Mouse (Mus musculus): ENCODE measurements around the gene Gse1. TPM values are rescaled to one million over a fixed set of nuclear protein-coding genes. Genes with fewer than 3 reads are reported as not detected.

The Gse1 gene
- total RNA-seq, 2 experiments from 2014 or later: 32.6 to 34.6 TPM

GRCm38 (mm10) chr8:120535452-120536305 is 307.4 kb downstream of the Gse1 start:
- DNase-seq: peak; percentile 65 to 72
- intact Hi-C loops (cut with DNase I): loop anchor here (1.0 to 2.0 kb wide), 2 partner anchors 127 to 208 kb away; no protein-coding TSS in a partner anchor

DNA sequence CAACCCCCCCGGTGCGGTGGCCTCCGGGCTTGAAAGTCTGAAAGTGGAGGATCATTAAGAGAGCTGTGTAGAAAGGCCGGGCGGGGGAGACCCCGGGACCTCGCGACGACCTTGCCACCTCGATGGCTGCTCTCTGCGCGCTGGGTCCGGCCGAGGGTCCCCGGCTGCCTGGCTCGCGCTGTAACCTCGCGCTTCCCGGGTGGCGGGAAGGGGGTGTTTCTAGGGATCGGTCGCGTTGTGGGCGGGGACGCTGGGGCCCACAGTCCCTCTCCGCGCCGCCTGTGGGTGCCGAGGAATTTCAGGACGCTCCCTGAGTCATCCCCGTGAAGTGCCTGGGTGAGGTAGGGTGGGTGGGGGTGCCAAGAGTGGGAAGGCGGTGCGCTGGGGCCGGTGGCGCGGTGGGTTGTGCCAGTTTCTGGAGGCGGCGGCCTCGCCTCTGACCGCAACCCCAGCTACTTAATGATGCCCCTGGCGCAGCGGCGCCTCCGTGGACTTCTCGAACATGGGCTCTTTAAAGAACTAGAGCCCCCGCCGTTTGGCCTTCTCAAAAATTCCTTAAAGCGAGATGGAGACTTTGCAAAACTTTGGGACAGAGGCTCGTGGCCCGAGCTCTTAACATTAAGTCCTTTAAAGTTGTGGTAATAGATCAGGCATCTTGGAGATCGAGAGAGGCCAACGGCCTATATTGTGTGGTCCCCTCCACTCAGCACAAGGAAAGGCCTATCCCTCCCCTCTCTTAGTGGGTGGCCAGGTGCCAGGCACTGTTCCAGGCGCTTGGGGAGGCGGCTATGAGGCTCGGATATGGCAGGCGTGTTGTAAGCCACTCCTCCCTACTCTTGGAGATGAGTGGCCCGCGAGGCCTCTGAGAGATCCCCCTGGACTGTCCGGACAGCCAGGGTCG is 308.3 kb downstream of the Gse1 start:
- peak; percentile 46 to 59 for DNase-seq
- intact Hi-C loops (cut with DNase I): loop anchor here (1.0 kb wide), 1 partner anchor 209 kb away; no protein-coding TSS in a partner anchor

- intact Hi-C loops (cut with DNase I): no loop called here
- DNase-seq: peak; percentile 88 to 93
Observed at GRCm38 (mm10) chr8:120537207-120537817, 309.1 kb downstream of the Gse1 start.

- intact Hi-C loops (cut with DNase I): no loop called here
- peak; percentile 69 to 73 for DNase-seq
Observed at GRCm38 (mm10) chr8:120537818-120538396, 309.7 kb downstream of the Gse1 start.

DNA sequence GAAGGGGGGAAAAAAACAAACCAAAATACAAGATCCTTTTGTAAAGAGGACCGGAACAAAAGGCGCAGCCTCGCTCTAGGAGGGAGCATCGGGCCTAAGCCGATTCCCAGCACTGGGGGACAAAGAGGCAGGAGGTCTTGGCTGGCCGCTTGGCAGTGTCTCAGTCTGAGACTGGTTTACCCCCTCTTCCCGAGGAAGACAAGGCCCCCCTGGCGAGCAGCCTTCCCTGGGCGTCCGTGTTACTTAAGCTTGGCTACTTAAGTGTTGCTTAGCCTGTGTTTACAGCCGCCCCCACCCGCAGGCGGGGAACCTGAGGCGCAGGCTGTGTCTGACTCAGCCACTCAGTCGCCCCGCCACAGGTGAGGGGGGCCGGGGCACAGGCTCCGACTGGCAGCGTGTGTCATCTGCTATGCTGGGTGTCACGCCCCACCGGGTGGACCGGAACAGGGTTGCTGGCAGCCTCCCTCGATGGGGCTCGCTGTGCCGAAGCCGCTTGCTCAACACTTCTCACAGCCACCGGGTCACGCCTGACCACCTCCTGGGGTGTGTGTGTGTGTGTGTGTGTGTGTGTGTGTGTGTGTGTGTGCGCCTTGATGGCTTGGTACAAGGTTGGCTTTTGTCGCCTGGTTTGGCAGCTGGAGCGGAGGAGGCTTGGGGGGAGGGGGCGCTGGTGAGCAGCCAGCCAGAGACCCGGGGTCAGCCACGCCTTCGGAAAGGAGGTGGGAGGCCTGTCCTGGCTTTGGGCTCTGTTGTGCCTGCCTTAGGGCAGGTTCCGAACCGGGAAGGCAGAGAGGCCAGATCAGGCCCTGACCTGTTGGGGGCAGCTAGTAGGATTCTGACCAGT is 310.4 kb downstream of the Gse1 start:
- intact Hi-C loops (cut with DNase I): no loop called here

DNA sequence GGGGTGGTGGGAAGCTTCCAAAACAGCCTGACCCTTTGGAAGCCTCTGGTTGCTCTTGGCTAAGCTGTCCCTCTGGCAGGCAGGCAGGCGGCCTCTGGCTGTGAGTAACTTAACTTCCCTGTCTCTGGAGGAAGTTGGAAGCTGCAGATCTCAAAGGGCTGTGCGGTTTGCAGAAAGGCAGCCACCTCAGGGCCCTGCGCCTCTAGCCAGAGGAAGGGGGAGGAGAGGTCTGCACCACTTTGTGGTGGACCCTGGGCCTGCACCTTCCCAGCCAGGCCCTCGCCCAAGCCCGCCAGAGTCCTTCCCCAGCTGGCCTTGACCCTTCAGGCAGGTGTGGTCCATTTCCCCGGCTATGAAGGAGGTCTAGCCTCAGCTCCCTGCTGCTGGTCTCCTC is 311.1 kb downstream of the Gse1 start:
- intact Hi-C loops (cut with DNase I): no loop called here
- DNase-seq: peak in 1 of 2 experiments; percentile 57

More for the DNA sequence above, 310.4 kb downstream of the Gse1 start:
- DNase-seq: peak; percentile 76 to 78

GRCm38 (mm10) chr8:120539775-120540625 is 311.7 kb downstream of the Gse1 start:
- intact Hi-C loops (cut with DNase I): no loop called here

DNA sequence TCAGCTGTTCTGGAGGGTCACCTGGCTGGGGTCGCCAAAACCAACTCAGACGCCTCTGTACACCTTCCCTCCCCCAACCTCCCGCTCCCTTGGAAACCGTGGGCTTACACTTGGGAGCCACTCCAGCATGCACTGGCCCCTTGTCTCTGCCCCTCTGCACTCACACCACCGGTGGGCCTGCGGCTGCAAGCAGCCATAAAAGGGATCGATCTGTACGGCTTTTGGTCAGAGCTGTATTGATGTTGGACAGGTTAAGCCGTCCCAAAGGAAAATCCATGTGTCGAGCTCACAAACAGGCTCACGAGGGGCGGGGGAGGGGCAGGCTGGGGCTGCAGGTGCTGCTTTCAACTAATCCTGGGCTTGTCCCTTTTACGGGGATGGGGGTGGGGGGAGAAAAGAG is 314.7 kb downstream of the Gse1 start:
- intact Hi-C loops (cut with DNase I): no loop called here
- no peak for DNase-seq

More at GRCm38 (mm10) chr8:120539775-120540625, 311.7 kb downstream of the Gse1 start:
- DNase-seq: no peak

DNA sequence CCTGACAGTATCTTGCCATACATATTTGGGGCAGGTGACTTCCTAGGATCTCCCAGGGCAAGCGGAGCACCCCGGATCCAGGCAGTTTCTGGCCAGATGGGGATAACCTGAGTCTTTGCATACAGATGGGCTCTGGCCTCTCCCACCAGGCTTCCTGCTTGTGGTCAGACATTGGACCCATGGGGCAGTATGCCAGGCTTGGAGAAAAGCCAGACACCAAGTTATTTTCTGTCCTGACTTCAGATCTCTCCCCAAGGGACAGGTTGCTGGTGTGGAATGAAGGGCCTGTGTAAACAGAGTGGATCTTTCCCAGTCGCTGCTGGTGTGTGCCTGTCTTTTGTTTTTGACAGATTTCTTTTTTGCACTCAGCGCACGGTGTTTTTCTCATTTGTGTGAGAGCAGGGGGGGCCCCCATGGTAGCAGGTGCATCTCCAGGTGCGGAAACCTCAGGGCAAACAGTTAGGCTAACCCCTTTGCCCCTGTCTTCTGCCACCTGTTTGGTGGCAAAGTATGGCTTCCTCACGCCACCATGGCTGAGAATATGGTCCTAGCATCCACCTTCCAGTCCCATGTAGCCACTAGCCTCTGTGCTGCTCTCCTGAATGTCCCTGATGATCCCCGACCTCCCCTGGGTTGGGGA is 315.3 kb downstream of the Gse1 start:
- peak; percentile 86 to 89 for DNase-seq
- intact Hi-C loops (cut with DNase I): no loop called here

- intact Hi-C loops (cut with DNase I): no loop called here
- DNase-seq: no peak
Observed at GRCm38 (mm10) chr8:120544155-120544554, 315.9 kb downstream of the Gse1 start.

DNA sequence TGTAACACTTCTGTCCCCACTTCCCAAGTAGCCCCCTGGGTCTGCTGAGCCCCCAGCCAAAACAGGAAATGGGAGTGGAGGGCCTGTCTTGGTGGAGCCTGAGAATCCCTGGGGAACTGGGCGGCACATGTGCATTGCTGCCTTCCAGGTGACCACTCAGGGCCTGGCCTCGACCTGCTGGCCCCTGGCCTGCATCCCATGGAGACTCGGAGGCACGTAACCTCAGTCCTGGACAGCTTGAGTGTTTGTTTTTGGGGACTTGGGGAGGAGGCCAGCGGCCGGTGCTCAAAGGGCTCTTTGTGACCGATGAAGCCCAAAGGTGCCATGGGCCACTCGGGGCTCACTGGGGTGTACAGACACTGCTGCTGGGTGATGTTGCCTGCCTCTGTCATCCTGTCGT is 319.3 kb downstream of the Gse1 start:
- intact Hi-C loops (cut with DNase I): no loop called here
- no peak for DNase-seq

DNA sequence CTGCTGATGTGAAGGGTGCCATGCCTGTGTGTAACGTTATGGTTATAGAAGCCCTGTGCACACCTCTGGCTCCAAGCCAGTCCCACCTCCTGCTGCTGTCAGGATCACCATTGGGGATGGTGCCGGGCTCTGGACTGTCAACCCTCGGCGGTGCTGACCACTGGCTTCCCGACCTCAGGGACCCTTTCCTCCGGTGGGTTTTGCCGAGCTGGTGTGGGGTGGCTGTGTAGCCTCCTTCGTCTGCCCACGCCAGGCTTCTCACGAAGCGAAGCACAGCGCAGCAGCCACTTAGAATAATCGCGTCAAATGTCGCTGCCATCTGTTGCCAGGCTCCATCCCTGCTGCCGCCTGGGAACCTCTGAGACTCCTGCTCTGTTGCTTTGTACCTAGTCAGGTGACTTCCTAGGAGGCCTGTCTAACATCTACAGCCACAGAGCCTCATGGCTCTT is 320.1 kb downstream of the Gse1 start:
- DNase-seq: no peak
- intact Hi-C loops (cut with DNase I): no loop called here

DNA sequence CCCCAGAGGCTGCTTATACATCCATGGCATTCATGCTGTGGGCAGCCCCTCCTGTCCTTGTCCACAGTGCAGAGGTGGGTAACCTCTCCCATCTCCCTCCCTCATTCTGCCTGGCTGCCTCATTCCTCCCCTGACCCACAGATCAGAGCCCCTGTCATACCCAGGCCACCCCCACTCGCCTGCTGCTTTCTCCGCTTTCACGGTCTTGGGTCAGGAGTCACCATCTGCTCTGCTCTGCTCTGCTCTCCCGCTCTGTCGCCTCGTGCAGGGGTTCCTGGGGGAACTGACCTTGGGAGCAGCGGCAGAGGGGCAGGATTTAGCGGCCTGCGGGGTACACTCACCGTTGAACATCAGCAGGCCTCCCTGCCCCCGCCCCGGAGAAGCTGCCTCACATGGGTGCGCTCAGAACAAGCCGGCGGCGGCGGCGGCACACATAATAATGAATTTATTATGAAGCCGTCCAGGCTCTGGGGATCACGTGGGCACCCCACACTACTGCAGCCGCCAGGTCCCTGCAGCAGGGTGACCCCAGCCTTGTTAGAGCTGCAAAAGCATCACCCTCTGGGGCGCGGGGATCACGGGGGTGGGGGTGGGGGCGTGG is 321.2 kb downstream of the Gse1 start:
- intact Hi-C loops (cut with DNase I): no loop called here

DNA sequence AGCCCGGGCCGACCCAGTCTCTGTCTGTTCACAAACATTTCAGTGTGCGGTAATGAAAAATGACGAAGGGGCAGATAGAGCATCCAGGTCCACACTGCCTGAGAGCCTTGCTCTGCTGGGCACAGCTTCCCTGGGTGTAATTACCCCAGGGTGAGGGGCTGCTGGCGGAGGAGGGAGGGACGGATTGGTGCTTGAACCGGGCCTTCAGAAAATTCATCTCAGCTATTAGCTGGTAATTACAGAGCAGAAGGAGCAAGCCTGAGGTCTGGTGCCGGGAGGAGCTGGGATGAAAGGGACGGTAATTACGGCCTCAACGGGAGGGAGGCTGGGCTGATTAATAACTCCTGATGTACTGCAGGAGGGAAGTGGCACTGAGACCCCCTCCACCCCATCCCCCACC is 321.7 kb downstream of the Gse1 start:
- intact Hi-C loops (cut with DNase I): no loop called here
- no peak for DNase-seq

More for the DNA sequence above, 321.2 kb downstream of the Gse1 start:
- no peak for DNase-seq

GRCm38 (mm10) chr8:120550430-120550829 is 322.2 kb downstream of the Gse1 start:
- intact Hi-C loops (cut with DNase I): no loop called here

DNA sequence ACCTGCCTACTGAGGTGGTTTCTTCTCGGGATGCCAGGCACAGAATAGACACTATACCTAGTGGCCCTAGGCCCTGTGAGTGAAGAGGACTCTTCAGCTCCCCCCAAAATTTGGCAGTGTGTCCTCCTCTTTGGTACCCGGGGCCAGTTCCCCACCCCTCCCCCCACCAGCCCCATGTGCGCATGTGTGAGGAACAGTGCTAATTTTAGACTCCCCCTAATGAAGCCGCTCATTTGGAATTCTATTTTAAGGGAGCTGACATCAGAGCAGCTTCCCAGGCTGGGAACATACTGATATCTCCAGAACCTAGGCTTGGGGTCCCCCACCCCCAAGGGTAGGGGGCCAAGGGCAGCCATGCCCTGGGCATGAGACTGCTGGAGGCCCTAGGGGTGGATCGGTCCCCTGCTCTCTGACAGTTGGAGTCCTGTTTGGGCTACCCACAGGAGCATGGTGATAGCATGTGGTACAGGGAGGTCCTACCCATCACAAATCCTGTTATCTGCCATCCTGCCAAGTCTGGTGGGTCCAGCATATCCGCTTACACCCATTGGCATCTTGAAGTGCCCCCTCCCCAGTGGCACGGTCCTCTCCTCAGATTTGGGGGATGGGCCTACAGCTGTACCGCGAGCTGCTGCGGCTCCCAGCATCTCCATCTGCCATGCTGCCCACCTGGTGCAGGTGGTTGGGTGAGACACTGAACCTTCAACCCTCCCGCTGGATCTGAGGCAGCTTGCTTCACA is 322.9 kb downstream of the Gse1 start:
- intact Hi-C loops (cut with DNase I): no loop called here
- peak; percentile 55 to 59 for DNase-seq

More at GRCm38 (mm10) chr8:120550430-120550829, 322.2 kb downstream of the Gse1 start:
- DNase-seq: no peak

- no peak for DNase-seq
- intact Hi-C loops (cut with DNase I): no loop called here
Observed at GRCm38 (mm10) chr8:120551677-120551980, 323.4 kb downstream of the Gse1 start.

All from heart, postnatal 10 days (tissue).